Comparison of ENCODE assay signal across 15 mouse cellular contexts in the genomic region with DNA sequence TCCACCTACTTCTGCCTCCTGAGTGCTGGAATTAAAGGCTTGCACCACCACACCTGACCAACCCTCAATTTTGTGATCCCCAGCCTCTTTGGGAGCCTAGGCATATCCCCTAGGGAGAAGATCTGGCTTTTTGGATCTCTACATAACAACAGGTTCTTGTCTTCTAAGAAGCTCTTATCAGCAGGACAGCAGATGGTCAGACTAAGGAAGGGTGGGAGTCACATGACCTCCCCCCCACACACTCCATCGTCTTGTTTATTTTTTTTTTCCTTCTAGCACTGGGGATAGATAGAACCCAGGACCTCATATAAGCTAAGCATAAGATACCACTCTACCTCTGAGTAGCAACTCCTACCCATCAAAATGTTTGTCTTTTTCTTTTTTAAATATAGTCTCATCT.
"Had no signal": no experiment of that assay in that cellular context is flagged by ENCODE, and none has a peak within 500 bp of the region (broad histone marks: within the 10 kb centered on the region; RNA-seq: fewer than 3 reads in every experiment).

No protein-coding gene starts in this region.

- H3K36me3 ChIP-seq: limb, embryonic 12.5 days had no signal

- H3K9ac ChIP-seq: limb, embryonic 12.5 days had no signal

- H3K4me2 ChIP-seq: limb, embryonic 12.5 days; midbrain, embryonic 11.5 days had no signal

- DNase-seq: kidney, adult 11 months; kidney, adult 9 months; kidney, postnatal 36 days; layer of hippocampus, adult 9-11 months; layer of hippocampus, postnatal 36 days; lung, adult 2 months; lung, postnatal 36 days; right cerebral cortex, postnatal 4 days; spleen, adult 18-20 months; thymus, adult 18-20 months; thymus, postnatal 14 days had no signal

- ATAC-seq: lung, postnatal 0 days had no signal

- H3K4me3 ChIP-seq: limb, embryonic 12.5 days had no signal

- H3K9me3 ChIP-seq: limb, embryonic 12.5 days had no signal

- H3K27ac ChIP-seq: kidney, postnatal 0 days; limb, embryonic 12.5 days had no signal
